Mouse (Mus musculus): ENCODE data around the gene Sit1. TPM values are rescaled to one million over a fixed set of nuclear protein-coding genes. Genes with fewer than 3 reads are reported as not detected.

Gene Sit1
- total and polyA plus RNA-seq, 3 experiments = 0.73 TPM; not detected in 2

- DNase-seq = no peak
These were observed 16.7 kb downstream of the Sit1 start for GRCm38 (mm10) chr4:43466872-43467271.

DNA sequence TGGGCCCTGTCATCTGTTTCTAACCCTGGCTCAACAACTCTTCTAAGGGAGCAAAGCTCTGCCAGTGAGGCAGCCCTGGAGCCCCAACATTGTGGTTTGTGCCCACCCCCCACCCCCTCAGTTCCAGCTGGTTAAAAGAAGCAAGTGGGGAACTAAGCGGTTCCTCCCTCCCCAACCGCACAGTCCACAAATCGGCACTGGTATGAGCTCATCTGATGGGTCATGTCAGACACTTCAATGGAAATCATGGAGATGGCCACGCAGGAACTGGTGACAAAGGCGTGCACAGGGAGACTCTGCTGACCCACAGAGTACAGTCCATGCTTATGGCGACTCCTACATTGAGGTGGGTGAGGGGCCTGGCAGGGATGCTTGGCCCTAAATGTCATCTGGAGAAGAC is 17.6 kb downstream of the Sit1 start:
- DNase-seq = no peak

- DNase-seq = no peak
These were observed 20.4 kb downstream of the Sit1 start for GRCm38 (mm10) chr4:43463102-43463501.

- no peak for DNase-seq
These were observed 26.4 kb downstream of the Sit1 start for GRCm38 (mm10) chr4:43457124-43457523.

- DNase-seq = no peak
These were observed 27.1 kb downstream of the Sit1 start for GRCm38 (mm10) chr4:43456470-43456869.

DNA sequence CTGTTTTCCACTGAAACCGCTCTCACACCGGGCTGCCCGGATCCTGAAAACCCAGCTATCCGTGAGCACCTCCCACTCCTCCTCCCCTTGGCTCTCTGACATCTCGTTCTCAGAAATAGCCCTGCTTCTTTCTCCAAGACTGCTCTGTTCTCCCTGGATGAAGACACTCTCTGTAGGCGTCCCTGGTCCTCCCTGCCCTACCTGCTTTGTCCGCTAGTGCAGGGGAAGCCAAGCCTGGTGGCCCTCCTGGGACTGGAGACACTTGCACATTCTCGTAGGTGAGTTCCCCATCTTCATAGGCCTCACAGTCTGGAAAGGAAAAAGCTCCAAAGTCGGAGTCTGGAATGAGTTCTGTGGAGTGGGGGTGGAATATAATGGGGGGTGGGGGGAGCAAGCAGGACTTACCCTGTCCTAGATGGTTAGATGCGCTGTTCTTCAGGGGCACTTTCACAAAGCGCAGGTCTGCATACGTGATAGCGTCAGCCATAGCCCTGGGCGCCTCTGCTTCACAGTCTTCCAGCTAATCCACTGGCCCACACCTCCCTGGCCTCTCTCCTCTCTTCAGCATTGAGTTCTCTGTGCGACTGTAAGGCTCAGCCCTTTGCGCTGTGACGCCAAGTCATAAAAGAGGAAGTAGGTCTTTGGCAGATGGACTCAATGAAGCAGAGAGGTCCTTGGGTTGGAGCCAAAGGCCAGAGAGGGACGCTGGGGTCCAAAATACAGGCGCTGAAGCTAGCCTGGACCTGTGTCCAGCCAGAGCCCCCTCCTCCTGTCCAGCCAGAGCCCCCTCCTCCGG is 29.3 kb downstream of the Sit1 start, which contains the start of gene Cd72:
Gene Cd72, minus strand, starts transcription at position 588 of the 796 bp plus-strand sequence.
- DNase-seq = no peak

GRCm38 (mm10) chr4:43453413-43453812 is 30.1 kb downstream of the Sit1 start:
- DNase-seq = no peak

- DNase-seq = peak; percentile 42
These were observed 31.2 kb downstream of the Sit1 start for GRCm38 (mm10) chr4:43452315-43452714.

DNA sequence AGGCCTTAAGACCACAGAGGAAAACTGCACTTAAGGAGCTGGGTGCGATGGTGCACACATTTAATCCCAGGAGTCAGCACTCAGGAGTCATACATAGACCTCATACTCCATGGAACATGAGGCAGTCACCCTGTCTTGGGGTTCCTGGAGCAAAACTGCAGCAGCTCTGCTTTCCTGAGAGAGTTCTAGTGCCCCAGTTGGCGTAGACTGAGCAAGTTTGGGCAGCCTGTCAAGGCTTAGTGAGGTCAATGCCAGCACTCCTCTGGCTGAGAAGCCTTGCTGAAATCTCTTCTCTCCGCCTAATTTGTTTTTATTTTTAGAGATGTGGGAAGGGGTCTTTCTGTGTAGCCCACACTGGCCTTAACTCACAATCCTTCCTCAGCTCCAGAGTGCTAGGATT is 35.0 kb downstream of the Sit1 start:
- DNase-seq = peak; percentile 74

DNA sequence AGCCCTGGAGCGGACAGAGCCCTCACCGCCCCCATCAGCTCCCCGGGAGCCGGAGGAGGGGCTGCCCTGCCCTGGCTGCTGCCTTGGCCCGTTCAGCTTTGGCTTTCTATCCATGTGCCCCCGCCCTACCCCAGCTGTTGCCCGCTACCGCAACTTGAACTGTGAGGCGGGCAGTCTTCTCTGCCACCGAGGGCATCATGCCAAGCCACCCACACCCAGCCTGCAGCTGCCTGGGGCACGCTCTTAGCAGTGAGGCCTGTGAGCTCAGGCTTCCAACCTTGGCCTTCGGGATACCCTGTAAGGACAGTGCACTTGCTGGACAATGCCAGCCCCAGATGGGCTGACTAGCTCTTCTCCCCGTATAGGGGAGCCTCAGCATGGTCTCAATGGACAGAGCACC is 36.3 kb downstream of the Sit1 start:
- DNase-seq = peak; percentile 79

- DNase-seq = peak; percentile 55
These were observed 40.0 kb downstream of the Sit1 start for GRCm38 (mm10) chr4:43443511-43443910.

DNA sequence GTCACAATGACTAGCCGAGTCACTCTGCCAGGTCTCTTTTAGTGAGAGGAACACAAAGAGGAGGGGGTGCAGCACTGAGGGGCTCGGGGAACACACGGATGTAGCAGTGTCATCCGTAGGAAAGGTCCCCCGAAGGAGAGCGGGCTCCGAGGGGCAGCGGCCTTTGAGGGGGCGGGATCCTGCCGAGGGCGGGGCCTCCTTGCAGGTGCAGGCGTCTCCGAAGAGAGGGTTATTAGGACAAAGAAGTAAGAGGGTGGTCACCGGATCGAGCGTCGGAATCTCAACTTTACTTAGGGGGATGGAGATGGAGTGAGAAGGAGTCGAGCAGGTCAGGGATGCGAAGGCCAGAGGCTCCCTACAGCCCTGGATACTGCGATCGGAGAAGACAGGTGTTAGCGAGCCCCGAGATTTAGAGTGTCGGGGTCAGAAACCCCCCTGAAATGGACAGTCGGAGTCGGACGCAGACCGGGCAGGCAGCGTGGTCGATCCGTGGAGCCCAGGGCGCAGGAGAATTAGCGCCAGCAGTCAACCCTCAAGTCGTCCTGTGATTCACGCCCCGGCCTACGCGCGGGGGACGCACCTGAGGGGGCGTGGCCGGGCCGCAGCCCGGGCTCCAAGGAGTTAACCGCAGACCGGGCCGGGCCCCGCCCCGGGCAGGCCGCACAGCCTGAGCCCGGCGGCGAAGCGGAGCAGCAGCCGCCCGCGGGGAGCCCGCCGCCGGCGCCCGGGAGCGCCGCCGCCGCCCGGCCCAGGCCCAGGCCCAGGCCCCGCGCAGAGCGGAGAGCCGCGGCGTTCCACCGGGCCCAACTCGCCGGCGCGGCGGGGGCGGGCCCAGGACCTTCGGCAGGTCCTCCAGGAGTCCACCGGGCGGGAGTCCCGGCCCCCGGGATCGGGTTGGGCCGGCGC is 40.8 kb downstream of the Sit1 start:
- peak; percentile 84 for DNase-seq

DNA sequence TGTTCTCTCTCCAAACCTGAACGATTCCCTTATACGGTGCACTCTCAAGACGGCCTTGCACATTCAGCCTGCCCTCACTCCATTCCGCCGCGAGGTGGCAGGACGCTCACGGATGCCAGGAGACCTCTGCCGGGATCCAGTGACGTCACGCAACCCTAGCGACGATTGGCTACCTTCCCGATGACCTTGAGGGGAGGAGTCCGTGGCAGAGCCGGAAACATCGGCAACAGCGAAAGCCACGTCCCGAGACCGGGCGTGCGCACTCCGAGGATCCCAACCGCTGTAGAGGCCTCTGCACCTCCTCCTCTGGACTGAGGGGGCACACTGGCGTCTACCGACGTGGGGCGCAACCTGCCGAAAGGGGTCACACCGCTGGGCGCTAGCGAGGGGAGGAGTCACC is 41.5 kb downstream of the Sit1 start:
- DNase-seq = peak; percentile 99

- DNase-seq = no peak
These were observed 41.9 kb downstream of the Sit1 start, which contains the start of gene Tesk1 for GRCm38 (mm10) chr4:43441639-43442038. Gene Tesk1 (plus strand): TSS chr4:43441939.

GRCm38 (mm10) chr4:43432832-43433231 is 50.7 kb downstream of the Sit1 start:
- DNase-seq = no peak

Other genes with a start within 250 kb of the Sit1 start
- gene Atp8b5, start 216.6 kb downstream of the Sit1 start, total RNA-seq (2021) = under 1 TPM; 0.37 to 0.45 TPM
- gene Atp8b5, start 216.6 kb downstream of the Sit1 start, polyA plus RNA-seq (2012; rRNA removed) = 0.15 and 0.21 TPM in 2 replicates
- gene Rusc2, start 101.8 kb downstream of the Sit1 start, total RNA-seq (2021) = 10 to 100 TPM; 38.0 to 44.3 TPM
- gene Rusc2, start 101.8 kb downstream of the Sit1 start, polyA plus RNA-seq (2012; rRNA removed) = 37.9 and 49.6 TPM in 2 replicates
- not detected for gene Fam166b, start 54.6 kb downstream of the Sit1 start, total RNA-seq (2021)
- gene Fam166b, start 54.6 kb downstream of the Sit1 start, polyA plus RNA-seq (2012; rRNA removed) = 0.52 TPM in 1 of 2 replicates, not detected in the other
- 10 to 100 TPM; 60.1 to 73.3 TPM for gene Tesk1, start 41.8 kb downstream of the Sit1 start, total RNA-seq (2021)
- gene Tesk1, start 41.8 kb downstream of the Sit1 start, polyA plus RNA-seq (2012; rRNA removed) = 124 and 142 TPM in 2 replicates
- 1 to 10 TPM; 3.0 to 3.3 TPM for gene Cd72, start 29.1 kb downstream of the Sit1 start, total RNA-seq (2021)
- 3.3 and 3.7 TPM in 2 replicates for gene Cd72, start 29.1 kb downstream of the Sit1 start, polyA plus RNA-seq (2012; rRNA removed)
- gene Ccdc107, start 9.2 kb upstream of the Sit1 start, total RNA-seq (2021) = 10 to 100 TPM; 54.5 to 69.2 TPM
- 376 and 526 TPM in 2 replicates for gene Ccdc107, start 9.2 kb upstream of the Sit1 start, polyA plus RNA-seq (2012; rRNA removed)
- gene Arhgef39, start 16.0 kb upstream of the Sit1 start, total RNA-seq (2021) = 1 to 10 TPM; 1.0 to 2.1 TPM
- gene Arhgef39, start 16.0 kb upstream of the Sit1 start, polyA plus RNA-seq (2012; rRNA removed) = 4.8 and 6.6 TPM in 2 replicates
- gene Car9, start 23.2 kb upstream of the Sit1 start, total RNA-seq (2021) = under 1 TPM; 0.17 to 0.28 TPM
- 0.57 and 1.4 TPM in 2 replicates for gene Car9, start 23.2 kb upstream of the Sit1 start, polyA plus RNA-seq (2012; rRNA removed)
- gene Tpm2, start 40.0 kb upstream of the Sit1 start, total RNA-seq (2021) = 100 to 1,000 TPM in 1 of 2 experiments, 10 to 100 TPM in 1; 43.3 to 120 TPM
- gene Tpm2, start 40.0 kb upstream of the Sit1 start, polyA plus RNA-seq (2012; rRNA removed) = 21.1 and 34.6 TPM in 2 replicates
- 100 to 1,000 TPM; 123 to 178 TPM for gene Creb3, start 78.6 kb upstream of the Sit1 start, total RNA-seq (2021)
- gene Creb3, start 78.6 kb upstream of the Sit1 start, polyA plus RNA-seq (2012; rRNA removed) = 178 and 207 TPM in 2 replicates
- gene Tln1, start 79.0 kb upstream of the Sit1 start, total RNA-seq (2021) = 100 to 1,000 TPM; 167 to 207 TPM
- gene Tln1, start 79.0 kb upstream of the Sit1 start, polyA plus RNA-seq (2012; rRNA removed) = 132 and 174 TPM in 2 replicates
- gene Rgp1, start 95.0 kb upstream of the Sit1 start, total RNA-seq (2021) = 10 to 100 TPM; 47.1 to 50.7 TPM
- gene Rgp1, start 95.0 kb upstream of the Sit1 start, polyA plus RNA-seq (2012; rRNA removed) = 50.1 and 57.4 TPM in 2 replicates
- 10 to 100 TPM in 1 of 2 experiments, 1 to 10 TPM in 1; 6.8 to 13.0 TPM for gene Gba2, start 95.1 kb upstream of the Sit1 start, total RNA-seq (2021)
- gene Gba2, start 95.1 kb upstream of the Sit1 start, polyA plus RNA-seq (2012; rRNA removed) = 13.4 and 13.9 TPM in 2 replicates
- 1 to 10 TPM; 1.2 to 3.0 TPM for gene Msmp, start 100.8 kb upstream of the Sit1 start, total RNA-seq (2021)
- 0.94 and 1.5 TPM in 2 replicates for gene Msmp, start 100.8 kb upstream of the Sit1 start, polyA plus RNA-seq (2012; rRNA removed)
- gene Npr2, start 148.2 kb upstream of the Sit1 start, total RNA-seq (2021) = 10 to 100 TPM; 23.3 to 36.1 TPM
- gene Npr2, start 148.2 kb upstream of the Sit1 start, polyA plus RNA-seq (2012; rRNA removed) = 34.1 and 38.0 TPM in 2 replicates
- gene Spag8, start 169.9 kb upstream of the Sit1 start, total RNA-seq (2021) = under 1 TPM; 0.26 to 0.45 TPM
- 1.2 and 2.2 TPM in 2 replicates for gene Spag8, start 169.9 kb upstream of the Sit1 start, polyA plus RNA-seq (2012; rRNA removed)
- gene Hint2, start 172.7 kb upstream of the Sit1 start, total RNA-seq (2021) = 10 to 100 TPM; 48.8 to 96.9 TPM
- 78.7 and 106 TPM in 2 replicates for gene Hint2, start 172.7 kb upstream of the Sit1 start, polyA plus RNA-seq (2012; rRNA removed)
- 1 to 10 TPM; 4.6 to 5.0 TPM for gene Tmem8b, start 185.2 kb upstream of the Sit1 start, total RNA-seq (2021)
- gene Tmem8b, start 185.2 kb upstream of the Sit1 start, polyA plus RNA-seq (2012; rRNA removed) = 14.7 and 17.5 TPM in 2 replicates
- under 1 TPM; 0.23 to 0.24 TPM for gene Fam221b, start 185.4 kb upstream of the Sit1 start, total RNA-seq (2021)
- gene Fam221b, start 185.4 kb upstream of the Sit1 start, polyA plus RNA-seq (2012; rRNA removed) = not detected in 2 replicates
- not detected for gene Olfr70, start 217.1 kb upstream of the Sit1 start, total RNA-seq (2021)
- not detected in 2 replicates for gene Olfr70, start 217.1 kb upstream of the Sit1 start, polyA plus RNA-seq (2012; rRNA removed)
- not detected for gene Olfr71, start 226.5 kb upstream of the Sit1 start, total RNA-seq (2021)
- not detected in 2 replicates for gene Olfr71, start 226.5 kb upstream of the Sit1 start, polyA plus RNA-seq (2012; rRNA removed)
- gene Hrct1, start 243.5 kb upstream of the Sit1 start, total RNA-seq (2021) = 1 to 10 TPM; 2.2 to 3.9 TPM
- 8.1 and 14.2 TPM in 2 replicates for gene Hrct1, start 243.5 kb upstream of the Sit1 start, polyA plus RNA-seq (2012; rRNA removed)
- 1 to 10 TPM; 1.5 to 2.4 TPM for gene Spaar, start 246.3 kb upstream of the Sit1 start, total RNA-seq (2021)
- 2.0 and 2.6 TPM in 2 replicates for gene Spaar, start 246.3 kb upstream of the Sit1 start, polyA plus RNA-seq (2012; rRNA removed)

Data from adrenal gland, adult 2 months (tissue).